Mouse (Mus musculus) heart, adult 18-20 months (tissue): ENCODE measurements around the gene Armh3. TPM values are rescaled to one million over a fixed set of nuclear protein-coding genes. Genes with fewer than 3 reads are reported as not detected.

Experiments
- DNase-seq, 2 experiments: peaks; one replicate each; pipeline ENCODE4 v3.0.0; 2021 to 2022; ENCODE audit warnings: mixed read lengths in 1 of 2
- total RNA-seq, 2 experiments: library from RNA; stranded (reverse); gene quantifications; 2 replicates each; pipeline ENCODE4 v1.2.3; 2021

Gene Armh3
- total RNA-seq, 2 experiments from 2014 or later = 16.2 to 17.2 TPM

DNA sequence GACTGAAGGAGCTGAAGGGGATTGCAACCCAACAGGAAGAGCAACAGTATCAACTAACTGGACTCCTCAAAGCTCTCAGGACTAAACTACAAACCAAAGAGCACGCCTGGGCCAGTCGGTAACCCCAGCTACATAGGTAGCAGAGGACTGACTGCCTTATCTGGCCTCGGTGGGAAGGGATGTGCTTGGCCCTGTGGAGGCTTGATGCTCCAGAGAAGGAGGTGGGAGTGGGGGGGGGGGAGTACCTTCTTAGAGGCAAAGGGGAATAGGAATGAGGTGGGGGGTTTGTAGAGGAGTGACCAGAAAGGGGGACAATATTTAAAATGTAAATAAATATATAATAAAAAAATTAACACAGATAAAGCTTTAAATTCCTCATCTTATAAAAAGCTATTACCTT lies 90.0 kb downstream of the Armh3 start:
- no peak for DNase-seq

DNA sequence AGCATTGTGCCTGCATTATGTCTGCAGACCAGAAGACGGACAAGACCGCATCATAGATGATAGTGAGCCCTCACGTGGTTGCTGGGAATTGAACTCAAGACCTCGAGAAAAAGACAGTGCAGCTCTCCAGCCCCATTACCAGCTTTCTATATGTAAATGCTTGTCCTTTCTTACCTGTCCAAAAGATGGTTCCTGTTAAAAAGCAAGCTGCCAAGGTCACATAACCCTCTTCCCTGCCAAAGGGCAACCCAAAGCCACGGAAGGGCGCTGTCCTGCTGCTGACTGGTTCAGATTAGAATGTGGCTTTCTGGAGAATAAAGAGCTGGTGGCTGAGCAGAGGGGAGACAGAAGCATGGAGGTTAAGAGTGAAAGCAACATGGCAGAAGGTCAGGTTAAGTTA lies 90.9 kb downstream of the Armh3 start:
- DNase-seq = no peak

DNA sequence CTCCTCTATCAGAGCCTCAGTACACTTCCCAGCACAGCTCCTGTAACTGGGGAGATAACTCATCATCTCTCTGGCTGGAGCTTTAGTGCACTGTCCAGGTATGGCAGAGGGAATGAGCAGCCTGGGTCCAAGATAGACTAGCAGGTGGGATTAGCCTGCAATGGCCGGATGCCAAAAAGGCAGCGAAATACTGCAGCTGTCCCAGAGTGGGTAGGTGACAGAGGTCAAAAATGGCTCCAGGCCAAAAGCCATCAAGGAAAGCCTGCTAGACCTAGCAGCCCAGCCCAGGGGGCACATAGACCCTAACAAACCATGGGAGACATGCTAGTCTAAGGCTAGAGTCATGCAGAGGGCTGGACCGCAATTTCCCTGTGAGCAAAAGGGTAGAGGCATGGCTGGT lies 94.4 kb downstream of the Armh3 start:
- DNase-seq = peak in 1 of 2 experiments; percentile 24

DNA sequence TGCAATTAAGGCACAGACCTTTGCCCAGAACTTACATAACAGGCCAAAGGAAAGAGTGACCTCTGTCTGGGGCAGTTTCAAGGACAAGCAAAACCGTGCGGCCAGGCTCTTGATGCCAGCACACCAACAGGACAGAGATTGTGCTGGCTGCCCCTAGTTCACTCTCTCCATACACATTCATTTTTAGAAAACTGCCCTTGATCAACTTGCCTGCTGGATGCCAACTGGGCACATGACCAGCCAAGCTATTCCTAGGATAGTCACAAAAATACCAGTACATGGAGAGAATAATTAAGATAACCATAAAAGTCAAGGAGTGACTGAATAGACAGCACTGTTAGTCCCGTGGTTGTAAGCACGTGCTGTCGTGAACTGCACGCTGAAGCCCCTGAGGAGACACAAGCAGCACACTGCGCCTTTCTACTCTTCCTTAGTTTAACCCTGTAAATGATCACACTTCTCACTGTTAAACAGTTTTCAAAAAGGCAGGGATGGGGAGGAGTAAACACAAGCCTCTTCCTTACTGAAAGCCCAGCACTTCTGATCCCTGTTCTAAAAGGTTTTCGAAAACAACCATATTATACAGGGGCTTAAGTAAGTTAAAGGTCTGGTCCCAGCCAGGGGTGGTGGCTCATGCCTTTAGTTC lies 95.8 kb downstream of the Armh3 start:
- peak; percentile 72 to 86 for DNase-seq

DNA sequence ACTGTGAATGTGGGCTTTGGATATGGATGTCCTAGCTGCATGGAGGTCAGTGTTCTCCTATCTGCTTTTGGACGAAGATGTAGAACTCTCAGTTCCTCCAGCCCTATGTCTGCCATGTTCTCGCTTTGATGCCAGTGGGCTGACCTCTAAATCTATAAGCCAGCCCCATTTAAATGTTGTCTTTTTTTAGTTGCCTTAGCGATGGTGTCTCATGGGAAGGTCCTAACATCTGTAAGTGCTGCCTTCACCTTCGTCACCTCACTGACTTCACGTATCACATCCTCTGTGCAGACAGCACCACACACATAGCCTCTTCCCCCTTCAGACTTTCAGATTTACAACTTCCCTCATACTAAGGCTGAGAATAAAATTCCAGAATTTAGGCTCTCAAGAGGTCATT lies 97.5 kb downstream of the Armh3 start:
- no peak for DNase-seq

DNA sequence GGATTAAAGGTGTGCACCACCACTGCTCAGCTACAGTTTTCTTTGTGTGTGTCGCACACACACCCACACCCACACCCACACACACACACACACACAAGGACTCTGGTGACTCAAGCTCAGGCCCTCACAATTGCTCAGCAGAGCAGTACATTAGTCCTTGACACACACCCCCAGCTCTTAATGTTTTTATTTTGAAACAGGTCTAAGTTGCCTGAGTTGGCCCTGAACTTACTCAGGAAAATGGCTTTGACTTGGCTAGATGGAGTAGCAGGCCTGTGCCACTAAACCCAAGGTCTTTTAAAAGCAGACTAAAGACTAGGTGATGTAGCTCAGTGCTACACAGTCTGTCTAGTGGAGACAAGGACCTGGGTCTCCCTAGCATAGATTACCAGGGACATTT lies 102.6 kb downstream of the Armh3 start:
- DNase-seq = no peak

DNA sequence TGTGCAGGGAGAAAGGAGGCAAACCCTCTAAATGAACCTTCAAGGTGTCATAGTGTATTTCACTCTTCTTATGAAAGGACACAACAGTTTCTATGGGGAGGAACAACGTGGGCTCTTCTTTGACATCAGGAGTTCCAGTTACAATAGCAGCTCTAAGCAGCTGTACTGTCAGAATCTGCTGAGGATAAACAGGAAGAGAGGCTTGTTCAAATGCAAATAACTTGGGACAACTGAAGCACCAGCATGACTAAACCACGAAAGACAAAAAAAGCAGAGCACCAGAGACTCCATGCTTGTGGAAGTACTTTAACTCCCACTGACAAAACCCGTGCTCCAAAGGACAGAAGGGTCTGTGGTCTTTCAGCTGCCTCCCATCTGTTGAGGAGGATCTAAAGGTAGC lies 116.2 kb downstream of the Armh3 start:
- no peak for DNase-seq

DNA sequence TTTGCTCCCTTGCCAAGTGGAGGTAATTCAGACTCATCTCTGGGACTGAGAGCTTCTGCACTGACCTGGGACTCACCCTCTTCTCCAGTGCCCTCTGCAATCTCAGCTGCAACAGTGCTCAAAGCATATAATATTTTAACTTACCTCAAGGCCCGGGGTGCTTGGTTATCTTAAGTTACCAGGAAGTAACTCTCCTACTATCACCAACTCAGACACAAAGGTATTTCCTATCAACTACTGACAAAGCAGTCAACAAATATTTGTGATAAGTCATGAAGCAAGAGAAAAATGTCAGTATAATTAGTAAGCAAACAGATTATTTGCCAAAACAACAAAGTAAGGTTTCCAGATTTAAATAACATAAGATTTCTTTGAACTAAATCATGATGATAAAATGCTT lies 125.0 kb downstream of the Armh3 start:
- no peak for DNase-seq

DNA sequence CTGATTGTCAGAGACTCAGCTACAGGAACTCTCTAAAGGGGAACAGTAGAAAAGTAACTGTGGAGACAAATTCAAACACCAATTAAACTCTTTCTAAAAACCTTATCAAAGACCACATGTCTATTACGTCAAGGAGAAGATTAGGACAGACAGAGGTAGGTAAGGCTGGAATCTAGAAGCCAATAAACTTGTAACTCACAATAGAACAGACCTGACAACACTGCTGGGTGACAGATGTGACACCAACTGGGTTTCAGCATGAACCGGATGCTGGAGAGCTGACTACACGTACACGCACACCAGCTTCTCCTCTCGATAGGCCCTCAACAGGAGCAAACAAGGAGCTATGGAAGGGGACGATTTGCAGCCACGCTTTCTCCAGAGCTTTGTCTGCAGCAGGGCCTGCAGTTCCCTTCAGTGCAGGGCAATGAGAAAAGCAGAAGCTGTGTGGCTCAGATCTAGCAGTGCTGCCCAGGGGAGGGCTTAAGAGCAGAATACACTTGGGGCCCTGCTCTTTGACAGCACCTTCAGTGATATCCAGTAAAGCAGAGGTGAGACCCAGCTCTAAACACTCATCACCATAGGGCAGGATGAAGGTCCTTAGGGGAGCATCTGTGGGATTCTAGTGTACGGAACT lies 142.9 kb downstream of the Armh3 start:
- DNase-seq = peak in 1 of 2 experiments; percentile 40

DNA sequence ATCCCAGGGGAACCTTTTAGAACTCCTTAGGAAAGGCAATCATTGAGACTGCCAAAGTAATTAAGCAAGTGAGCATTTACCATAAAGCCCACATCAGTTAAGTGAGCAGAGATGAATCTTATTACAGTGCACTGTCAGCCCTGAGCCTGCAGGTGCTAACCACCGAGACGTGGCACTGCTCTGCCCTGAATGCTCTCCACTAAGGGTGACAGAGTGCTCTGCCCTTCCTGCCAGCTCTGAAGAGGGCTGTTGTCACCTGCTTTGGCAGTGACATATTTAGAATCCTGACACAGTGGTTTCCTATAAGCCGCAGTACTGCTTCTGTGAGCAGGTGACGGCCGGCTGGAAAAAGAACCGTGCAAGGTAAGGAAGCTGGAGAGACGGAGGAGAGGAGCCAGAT lies 143.8 kb downstream of the Armh3 start:
- DNase-seq = peak; percentile 75 to 82

DNA sequence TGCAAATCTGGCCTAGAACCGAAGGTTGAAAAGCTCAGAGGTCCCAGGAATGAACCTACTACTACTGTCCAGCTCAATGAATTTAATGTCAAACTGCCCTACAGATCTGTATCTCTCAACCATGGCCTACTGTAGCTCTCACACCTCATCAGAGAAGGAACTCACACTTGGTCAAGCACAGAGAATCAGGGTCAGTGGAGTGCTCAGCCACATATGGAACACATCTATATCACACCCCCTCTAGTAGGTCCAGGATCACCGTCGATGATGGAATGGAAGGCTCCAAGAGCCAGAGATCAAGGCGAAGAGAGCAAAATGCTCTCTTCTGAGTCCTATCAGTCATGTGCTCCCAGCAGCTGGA lies 150.6 kb downstream of the Armh3 start:
- no peak for DNase-seq

DNA sequence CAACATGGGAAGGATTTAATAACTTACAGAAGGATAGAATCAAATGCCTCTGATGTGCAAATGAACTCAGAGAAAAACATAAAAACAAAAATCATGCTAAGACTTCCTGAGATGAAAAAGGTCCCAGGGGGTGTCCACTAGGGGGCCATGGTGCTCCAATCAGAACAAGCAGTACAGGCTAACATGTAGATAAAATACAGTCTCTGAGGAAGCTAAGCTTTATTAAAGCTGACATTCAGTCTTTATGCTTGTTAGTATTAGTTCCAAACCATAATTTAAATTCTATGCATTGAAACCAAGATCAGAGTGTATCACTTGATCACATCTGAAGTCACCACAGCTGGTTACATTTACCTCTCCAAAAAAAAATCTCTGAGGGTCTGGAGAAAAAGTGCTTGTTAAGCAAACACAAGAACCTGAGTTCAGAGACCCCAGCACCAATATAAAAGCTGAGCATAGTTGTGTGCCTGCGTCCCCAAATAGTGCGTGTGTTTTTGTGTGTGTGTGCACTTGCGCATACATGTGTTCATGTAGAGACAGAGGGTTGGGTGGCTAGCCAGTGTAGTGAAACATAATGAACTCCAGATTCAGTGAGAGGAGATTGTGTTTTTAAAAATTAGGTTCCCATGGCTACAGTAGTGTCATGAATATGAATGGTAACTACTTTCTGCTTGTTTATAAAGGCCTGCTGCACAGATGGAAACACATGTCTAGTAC lies 151.1 kb downstream of the Armh3 start:
- no peak for DNase-seq

DNA sequence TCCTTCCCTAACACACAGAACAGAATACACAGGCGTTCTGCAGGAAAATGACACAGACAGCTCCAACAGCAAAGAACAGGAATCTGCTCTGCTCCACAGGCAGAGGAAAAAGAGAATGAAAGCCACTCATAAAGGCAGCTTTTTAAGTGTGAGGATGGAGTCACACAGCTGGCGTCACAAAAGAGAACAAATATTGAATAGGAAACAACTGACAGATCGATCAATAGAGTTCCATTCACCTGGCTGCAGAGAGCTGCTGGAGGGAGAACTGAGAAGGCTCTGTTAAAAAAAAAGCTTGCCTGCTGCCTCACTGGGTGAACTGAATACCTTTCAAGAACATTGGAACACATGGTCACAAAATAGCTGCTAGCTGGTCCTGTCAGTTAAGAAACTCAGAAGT lies 154.1 kb downstream of the Armh3 start:
- DNase-seq = no peak

DNA sequence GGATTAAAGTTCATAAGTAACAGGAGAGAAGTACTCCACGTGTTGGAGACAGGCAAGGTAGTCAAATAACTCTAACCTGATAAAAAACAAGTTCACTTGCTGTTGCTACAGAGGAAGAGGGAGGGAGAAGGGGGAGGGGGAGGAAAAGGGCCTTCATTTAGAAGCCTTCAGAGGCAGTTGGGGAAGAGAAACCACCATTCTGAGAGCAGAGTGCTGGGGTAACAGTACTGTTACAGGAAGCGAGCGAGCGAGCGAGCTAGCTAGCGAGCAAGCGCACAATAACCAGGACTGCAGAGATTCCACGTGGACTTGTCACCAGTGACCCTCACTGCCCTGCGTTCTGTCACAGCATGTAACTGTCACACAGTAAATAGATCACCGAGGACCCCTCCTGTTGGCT lies 154.9 kb downstream of the Armh3 start:
- DNase-seq = no peak

DNA sequence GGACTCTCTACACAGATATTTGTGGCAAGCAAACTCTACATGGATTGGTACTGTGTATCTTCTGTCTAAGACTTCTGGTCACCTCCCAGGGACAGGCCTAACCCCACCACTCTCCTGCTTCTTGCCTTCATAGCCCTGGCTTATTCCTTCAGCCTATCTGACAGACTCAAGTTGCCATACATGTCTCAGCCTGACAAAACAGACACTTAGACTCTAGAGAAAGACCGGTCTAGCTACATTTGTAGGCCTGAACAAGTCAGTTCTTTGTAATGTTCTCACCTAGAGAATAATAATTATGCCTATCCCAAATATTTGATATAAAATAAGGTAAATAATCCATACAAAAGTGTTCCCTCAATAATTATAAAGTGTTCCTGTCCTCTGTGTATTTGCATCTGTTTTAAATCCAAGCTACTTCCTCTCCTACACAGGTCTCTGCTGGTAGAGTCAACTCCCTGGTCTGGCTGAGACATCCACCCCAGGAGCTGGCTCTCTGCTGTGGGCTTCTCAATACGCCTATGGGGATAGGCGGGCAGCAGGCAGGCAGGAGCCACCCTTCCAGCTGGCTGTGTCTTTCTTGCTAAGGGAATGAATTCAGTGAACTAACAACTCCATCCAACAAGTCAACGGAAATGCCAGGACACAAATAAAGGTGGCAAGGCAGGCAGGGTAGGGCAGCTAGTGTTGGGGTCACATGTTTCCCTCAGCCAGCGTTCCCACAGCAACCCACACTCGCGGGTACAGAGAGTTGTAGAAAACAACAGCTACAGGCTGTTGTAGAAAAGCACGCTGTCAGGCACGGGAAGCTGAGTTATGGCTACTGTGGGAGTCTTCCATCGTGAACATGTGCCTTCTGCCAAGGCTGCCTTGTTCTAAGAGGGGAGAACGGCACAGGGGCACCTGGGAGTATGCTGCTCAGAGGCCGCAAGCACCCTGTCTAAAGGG lies 161.0 kb downstream of the Armh3 start:
- no peak for DNase-seq

DNA sequence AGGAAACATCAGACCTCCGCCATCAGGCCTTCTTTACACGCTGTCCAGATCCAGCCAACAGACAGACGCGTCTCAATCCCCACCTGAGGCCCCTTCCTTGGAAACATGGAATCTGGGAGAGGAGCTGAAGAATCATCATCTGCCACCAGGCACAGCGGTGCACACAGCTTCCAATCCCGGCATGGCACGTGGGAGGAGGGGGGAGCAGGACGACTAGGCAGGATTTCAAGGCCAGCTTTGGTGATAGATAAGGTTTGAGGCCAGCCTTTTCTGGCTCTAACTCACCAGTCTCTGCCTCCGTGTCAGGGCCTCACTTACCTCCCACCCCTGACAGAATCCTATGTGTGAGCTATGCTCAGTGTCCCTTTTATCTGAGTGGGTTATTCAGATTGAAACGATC lies 162.8 kb downstream of the Armh3 start:
- DNase-seq = peak; percentile 54 to 57

DNA sequence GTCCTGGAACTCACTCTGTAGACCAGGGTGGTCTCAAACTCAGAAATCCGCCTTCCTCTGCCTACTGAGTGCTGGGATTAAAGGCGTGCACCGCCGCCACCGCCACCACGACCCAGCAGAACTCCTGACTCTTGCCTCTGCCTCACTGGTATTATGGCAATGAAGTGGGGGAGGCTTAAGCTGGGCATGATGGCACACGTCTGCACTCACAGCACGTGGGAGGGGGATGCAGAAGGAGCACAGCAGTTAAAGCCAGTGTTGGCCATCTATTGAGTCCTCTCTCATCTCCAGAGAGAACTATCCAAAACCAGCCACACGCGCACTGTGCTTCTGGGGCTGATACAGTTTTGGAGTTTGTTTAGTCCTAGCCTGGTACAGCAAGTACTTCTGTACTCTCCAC lies 164.6 kb downstream of the Armh3 start:
- no peak for DNase-seq

DNA sequence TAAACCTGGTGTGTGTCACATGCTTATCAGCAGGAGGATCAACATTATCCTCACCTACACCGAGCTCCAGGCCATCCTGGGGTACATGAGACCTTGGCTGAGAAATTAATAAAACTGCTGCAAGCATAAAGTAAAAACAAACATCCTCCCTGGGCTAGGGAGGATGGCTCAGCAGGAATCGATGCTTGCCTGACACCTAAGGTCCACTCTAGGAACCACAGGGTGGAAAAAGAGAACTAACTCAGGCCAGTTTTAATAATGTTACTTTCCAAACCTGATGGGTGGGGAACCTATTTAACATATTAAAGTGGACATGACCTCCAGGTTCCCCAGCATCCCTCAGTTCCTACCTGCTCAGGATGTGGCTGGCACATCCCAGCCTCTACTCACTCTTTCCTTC lies 167.6 kb downstream of the Armh3 start:
- DNase-seq = no peak

DNA sequence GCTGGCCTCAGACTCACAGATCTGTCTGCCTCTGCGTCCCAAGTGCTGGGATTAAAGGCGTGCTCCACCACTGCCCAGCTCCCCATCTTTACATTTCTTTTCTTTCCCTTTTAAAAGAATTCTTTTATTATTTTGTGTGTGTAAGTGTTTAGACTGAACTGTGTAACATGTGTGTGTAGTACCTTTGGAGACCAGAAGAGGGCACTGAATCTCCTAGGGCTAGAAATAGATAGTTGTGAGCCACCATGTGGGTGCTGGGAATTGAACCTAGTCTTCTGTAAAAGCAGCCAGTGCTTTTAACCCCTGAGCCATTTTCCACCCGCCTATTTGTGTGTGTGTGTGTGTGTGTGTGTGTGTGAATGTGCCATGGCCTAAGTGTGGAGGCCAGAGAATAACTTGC lies 170.6 kb downstream of the Armh3 start:
- DNase-seq = no peak

DNA sequence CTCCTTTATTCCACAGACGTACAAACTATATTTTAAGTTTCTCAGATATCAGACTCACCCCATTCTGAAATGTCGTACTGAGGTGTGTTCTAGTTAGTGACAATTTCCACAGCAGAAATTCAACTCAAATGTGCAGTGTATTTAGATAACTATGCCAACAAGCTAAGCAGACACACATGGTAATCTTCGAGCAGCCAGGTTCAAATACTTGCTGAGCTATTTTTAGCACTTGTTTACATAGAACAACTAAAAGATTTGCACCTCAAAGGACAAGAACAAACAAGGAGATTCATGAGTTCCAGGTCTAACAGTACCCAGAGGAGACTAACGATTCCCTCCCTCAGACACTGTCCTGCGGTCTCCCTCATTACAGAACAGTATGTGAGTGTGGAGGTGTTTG lies 171.2 kb downstream of the Armh3 start:
- DNase-seq = peak in 1 of 2 experiments; percentile 44

DNA sequence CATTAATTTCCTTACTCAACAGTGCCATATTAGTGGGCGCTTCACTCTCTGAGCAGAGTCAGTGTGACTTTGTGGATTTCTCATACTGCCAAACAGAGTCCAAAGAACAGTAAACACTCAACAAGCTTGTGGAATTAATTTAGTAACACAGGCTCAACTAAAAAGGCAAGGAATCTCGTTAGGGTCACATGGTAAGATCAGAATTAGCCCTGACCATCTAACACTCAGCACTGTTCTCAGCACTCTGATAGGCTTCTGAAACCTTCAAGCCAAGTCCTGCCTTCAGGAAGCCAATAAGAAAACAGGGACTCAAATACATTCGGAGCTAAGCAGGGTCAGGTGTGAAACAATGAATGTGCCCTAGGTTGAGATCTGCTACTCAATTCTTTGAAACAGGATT lies 172.1 kb downstream of the Armh3 start:
- peak; percentile 44 to 70 for DNase-seq

DNA sequence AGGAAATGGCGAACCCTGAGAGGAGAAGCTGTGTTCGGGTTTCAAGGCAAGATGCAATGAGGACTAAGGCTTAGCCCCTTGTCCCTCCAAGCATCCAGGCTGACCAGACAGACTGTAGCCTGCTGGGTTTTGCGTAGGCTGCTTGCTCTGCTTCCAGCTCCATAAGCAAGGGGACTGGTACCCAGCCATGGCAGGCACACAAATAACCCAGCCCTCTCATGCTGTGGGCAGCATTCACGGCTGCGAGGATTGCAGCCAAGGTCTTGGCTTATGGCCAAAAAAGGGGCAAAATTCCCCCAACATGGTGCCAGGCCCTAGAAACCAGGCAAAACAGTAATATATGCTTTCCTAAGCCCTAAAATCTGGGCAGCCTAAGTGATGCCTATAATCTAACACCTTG lies 176.5 kb downstream of the Armh3 start:
- no peak for DNase-seq
